Mouse (Mus musculus): ENCODE results near the gene BC035947.

DNA sequence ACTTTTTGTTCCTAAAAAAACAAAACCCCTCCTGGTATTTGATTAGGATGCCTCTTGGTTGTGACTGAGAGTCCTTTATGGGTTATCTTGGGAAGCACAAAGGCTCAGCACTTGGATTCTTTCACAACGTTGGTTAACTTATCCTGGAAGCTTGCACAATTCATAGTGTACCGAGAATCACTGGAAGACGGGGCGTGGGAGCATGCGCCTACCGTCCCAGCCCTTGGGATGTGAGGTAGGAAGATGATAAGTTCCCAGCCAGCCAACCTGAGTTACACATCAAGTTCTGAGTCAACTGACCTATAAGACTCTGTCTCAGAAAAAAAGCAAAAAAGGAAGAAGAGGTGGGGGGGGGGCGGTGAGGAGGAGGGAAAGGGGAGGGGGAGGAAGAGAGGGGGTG is 6.9 kb upstream of the BC035947 start:
- TF ChIP-seq CTCF (IDR thresholded peaks at IDR 0.05; ENCODE audit: low read depth) (no peak), EP300 (IDR thresholded peaks at IDR 0.05; ENCODE audit: low read depth) (no peak)
